Mouse (Mus musculus) ES-Bruce4 (cell line): Measurements from ENCODE around the gene Acoxl.

Experiments used
- CTCF ChIP-seq: IDR thresholded peaks from one replicate; pipeline ENCODE4 v1.8.1; 2011; ENCODE audit warnings: low read depth, low read length
- EP300 ChIP-seq: IDR thresholded peaks from 2 replicates; pipeline ENCODE4 v1.6.1; 2011; ENCODE audit warnings: low read depth, low read length; ENCODE audit not compliant: insufficient read depth
- POLR2A ChIP-seq: IDR thresholded peaks from one replicate; pipeline ENCODE4 v1.8.1; 2011; ENCODE audit warnings: low read length; ENCODE audit not compliant: insufficient read depth

DNA sequence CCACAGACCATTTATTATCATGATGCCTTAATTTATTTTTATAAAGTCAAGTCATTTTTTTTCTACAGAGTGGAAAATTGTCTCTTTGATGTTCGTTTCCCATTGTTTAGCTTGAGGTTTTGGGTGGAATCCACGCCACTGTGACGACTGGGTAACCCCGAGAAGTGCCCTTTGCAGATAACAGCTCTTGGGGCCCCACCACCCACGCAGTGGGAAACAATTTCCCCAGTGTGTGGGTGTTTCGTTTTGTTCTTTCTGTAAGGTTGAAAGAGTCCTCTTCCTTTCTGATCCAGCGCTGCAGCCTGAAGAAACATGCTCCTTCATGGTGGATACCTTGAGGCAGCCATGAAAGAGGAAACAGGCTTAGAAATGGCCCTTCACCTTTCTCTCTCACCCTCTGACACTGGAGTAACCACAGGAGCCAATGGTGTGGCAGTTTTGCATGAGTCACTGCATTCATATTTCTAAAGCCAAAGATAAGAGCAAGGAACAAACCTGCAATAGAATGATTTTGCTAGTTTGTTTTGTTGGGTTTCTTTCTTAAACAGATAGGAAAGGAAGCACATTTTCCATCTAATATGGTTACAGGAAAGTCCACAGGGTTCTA is 78.2 kb downstream of the Acoxl start:
- TF ChIP-seq CTCF = no peak
- no peak for TF ChIP-seq EP300
- TF ChIP-seq POLR2A = no peak
